Comparison of ENCODE assay signal across 10 mouse cellular contexts in the genomic region with DNA sequence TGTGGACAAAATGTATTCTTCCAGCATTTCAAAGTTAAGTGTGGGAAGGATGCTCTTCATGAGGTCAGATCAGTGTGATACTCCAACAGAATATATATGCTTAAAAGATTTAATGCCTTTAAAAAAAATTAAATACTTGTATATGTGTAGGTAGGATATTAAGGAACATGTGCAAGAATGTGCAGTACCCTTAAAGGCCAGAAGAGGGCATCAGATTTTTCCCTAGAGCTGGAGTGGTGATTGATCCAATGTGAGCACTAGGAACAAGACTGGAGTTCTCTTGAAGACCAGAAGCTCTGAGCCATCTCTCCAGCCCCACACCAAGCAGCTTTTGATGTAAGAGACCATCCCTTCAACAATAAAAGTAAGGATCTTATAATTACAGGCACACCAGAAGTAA.
DNase-seq lines count a peak whose midpoint lies in the region; ATAC-seq and TF ChIP-seq lines count a peak whose summit lies in the region.
"Had no signal": no experiment of that assay in that cellular context is flagged by ENCODE, and none has a peak within 500 bp of the region (broad histone marks: within the 10 kb centered on the region; RNA-seq: fewer than 3 reads in every experiment).

No protein-coding gene starts in this region.

- no peak for TF ChIP-seq EP300 in liver, postnatal 0 days (IDR thresholded peaks at IDR 0.05; ENCODE audit: low read depth)

- no peaks in the 10 kb centered on the region for H3K27me3 ChIP-seq in liver, postnatal 0 days (ENCODE audit: insufficient read depth, low read length)
- no peaks in the 10 kb centered on the region for H3K27me3 ChIP-seq in liver, embryonic 11.5 days (replicated peaks; ENCODE audit: control insufficient read depth, insufficient read depth, low read length)
- H3K27me3 ChIP-seq: liver, embryonic 15.5 days; neural tube, embryonic 12.5 days had no signal

- DNase-seq in gastrocnemius, adult 18-20 months (ENCODE audit: low spot score) = peak; percentile 4
- DNase-seq in gastrocnemius, postnatal 36 days = no peak
- DNase-seq in liver, postnatal 0 days = no peak
- DNase-seq in liver, embryonic 11.5 days (ENCODE audit: low spot score) = no peak
- peak; percentile 1 for DNase-seq in adrenal gland, adult 8-10 months
- no peak for DNase-seq in natural killer cell, adult 2 months (ENCODE audit: low spot score in 2 of 2)
- no peak for DNase-seq in urinary bladder, postnatal 10 days (ENCODE audit: low spot score)

- intact Hi-C loops in gastrocnemius, postnatal 36 days (cut with DNase I) = loop anchor here (10.0 kb wide), 1 partner anchor 142 kb away; no protein-coding TSS in a partner anchor

- H3K4me2 ChIP-seq in liver, postnatal 0 days (ENCODE audit: low read depth, low read length) = no peak overlapping the region
- no peak overlapping the region for H3K4me2 ChIP-seq in liver, embryonic 11.5 days
- H3K4me2 ChIP-seq: liver, embryonic 15.5 days; neural tube, embryonic 12.5 days had no signal

- no peak for ATAC-seq in liver, postnatal 0 days
- no peak for ATAC-seq in liver, embryonic 11.5 days (replicated peaks; ENCODE audit: low FRiP score)
- ATAC-seq in megakaryocyte progenitor cell, adult 5-6 weeks (replicated peaks; ENCODE audit: poor library complexity) = 0 out of 2 replicates have a peak, but pooled peaks have one; percentile 48

- no peak overlapping the region for H3K27ac ChIP-seq in liver, postnatal 0 days (ENCODE audit: low read depth)
- no peak overlapping the region for H3K27ac ChIP-seq in liver, embryonic 11.5 days (ENCODE audit: low read depth, low read length)
- H3K27ac ChIP-seq: liver, embryonic 15.5 days; neural tube, embryonic 12.5 days had no signal

- no peaks in the 10 kb centered on the region for H3K36me3 ChIP-seq in liver, postnatal 0 days (replicated peaks; ENCODE audit: insufficient read depth, low read length)
- no peaks in the 10 kb centered on the region for H3K36me3 ChIP-seq in liver, embryonic 11.5 days (ENCODE audit: control insufficient read depth, insufficient read depth, low read length)
- H3K36me3 ChIP-seq: liver, embryonic 15.5 days; neural tube, embryonic 12.5 days had no signal

- no peaks in the 10 kb centered on the region for H3K9me3 ChIP-seq in liver, postnatal 0 days (ENCODE audit: low read length)
- no peaks in the 10 kb centered on the region for H3K9me3 ChIP-seq in liver, embryonic 11.5 days (ENCODE audit: control insufficient read depth, low read length)
- H3K9me3 ChIP-seq: liver, embryonic 15.5 days; neural tube, embryonic 12.5 days had no signal

- TF ChIP-seq CTCF in liver, postnatal 0 days (IDR thresholded peaks at IDR 0.05; ENCODE audit: low read depth) = peak; percentile 46

- H3K9ac ChIP-seq in liver, postnatal 0 days (replicated peaks) = no peak overlapping the region
- H3K9ac ChIP-seq in liver, embryonic 11.5 days (ENCODE audit: low read depth, low read length) = no peak overlapping the region
- H3K9ac ChIP-seq: liver, embryonic 15.5 days; neural tube, embryonic 12.5 days had no signal

- H3K4me3 ChIP-seq in liver, postnatal 0 days (ENCODE audit: low read depth, low read length) = no peak overlapping the region
- no peak overlapping the region for H3K4me3 ChIP-seq in liver, embryonic 11.5 days (ENCODE audit: low read depth, low read length)
- H3K4me3 ChIP-seq: liver, embryonic 15.5 days; neural tube, embryonic 12.5 days had no signal

- no peaks in the 10 kb centered on the region for H3K4me1 ChIP-seq in liver, postnatal 0 days (ENCODE audit: insufficient read depth)
- H3K4me1 ChIP-seq in liver, embryonic 11.5 days (replicated peaks; ENCODE audit: control insufficient read depth, insufficient read depth, low read length) = no peaks in the 10 kb centered on the region
- H3K4me1 ChIP-seq: liver, embryonic 15.5 days; neural tube, embryonic 12.5 days had no signal

Comparison
In these comparisons a context has a peak if more than half of its experiments do, and no peak if none do; other contexts are left out.
1. DNase-seq: peak in gastrocnemius, adult 18-20 months (single experiment) and adrenal gland, adult 8-10 months (single experiment); none in gastrocnemius, postnatal 36 days (0 of 2), liver, postnatal 0 days (single experiment), liver, embryonic 11.5 days (single experiment), natural killer cell, adult 2 months (0 of 2) and urinary bladder, postnatal 10 days (single experiment).